Mouse (Mus musculus) megakaryocyte, embryonic 14.5 days (primary cell): ENCODE results near the gene Qsox2.

Source experiments
- FLI1 ChIP-seq: IDR thresholded peaks from 2 replicates; pipeline ENCODE4 v1.6.1; 2012; ENCODE audit warnings: low read length, inconsistent platforms, mixed read lengths
- GATA1 ChIP-seq: IDR thresholded peaks from 3 replicates; pipeline ENCODE4 v1.6.1; 2012; ENCODE audit warnings: mixed read lengths, low read length, inconsistent platforms, borderline replicate concordance

DNA sequence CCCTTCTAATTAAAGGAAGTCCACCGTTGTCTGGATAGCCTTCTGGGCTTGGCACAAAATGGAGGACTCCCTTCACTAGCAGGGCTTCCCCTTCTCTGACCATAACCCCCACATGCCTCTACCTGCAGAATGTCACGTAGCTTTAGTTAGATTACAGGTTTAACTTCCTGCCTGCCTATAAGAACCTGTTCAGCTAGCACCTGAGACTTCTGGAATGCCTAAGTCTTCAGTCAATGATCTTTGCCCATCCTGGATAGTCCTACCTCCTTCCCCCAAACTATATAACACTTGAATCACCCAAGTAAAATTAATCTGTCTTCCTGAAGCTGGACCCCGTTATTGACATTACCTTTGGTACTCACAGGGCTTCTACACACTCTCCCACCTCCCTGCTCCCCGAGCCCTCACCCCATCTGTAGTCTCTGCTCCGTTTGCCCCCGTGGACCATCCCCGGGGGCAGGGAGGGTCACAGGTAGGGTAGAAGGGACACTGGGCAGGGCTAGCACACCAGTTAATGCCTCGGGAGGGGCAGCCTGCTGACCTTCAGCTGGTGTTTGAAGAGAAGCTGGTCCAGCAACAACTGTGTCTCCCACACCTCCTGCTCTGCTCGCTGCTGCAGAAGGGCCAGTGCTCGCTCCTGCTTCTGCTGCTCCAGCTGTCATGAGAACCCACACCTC lies 28.9 kb upstream of the Qsox2 start:
- TF ChIP-seq GATA1: no peak
- no peak for TF ChIP-seq FLI1
